Mouse (Mus musculus) olfactory bulb, adult 2 months (tissue): ENCODE data around the gene Cldn5.

ENCODE experiments used
- CTCF ChIP-seq: fragments of 200-500 bp; IDR thresholded peaks from 2 replicates; pipeline ENCODE4 v1.5.1; 2012; ENCODE audit warnings: low read depth, mild to moderate bottlenecking, low read length, moderate library complexity; ENCODE audit not compliant: insufficient read depth
- POLR2A ChIP-seq: fragments of 200-500 bp; IDR thresholded peaks from 2 replicates; pipeline ENCODE4 v1.6.1; 2012; ENCODE audit warnings: mild to moderate bottlenecking, low read depth, low read length, moderate library complexity; ENCODE audit not compliant: insufficient read depth

DNA sequence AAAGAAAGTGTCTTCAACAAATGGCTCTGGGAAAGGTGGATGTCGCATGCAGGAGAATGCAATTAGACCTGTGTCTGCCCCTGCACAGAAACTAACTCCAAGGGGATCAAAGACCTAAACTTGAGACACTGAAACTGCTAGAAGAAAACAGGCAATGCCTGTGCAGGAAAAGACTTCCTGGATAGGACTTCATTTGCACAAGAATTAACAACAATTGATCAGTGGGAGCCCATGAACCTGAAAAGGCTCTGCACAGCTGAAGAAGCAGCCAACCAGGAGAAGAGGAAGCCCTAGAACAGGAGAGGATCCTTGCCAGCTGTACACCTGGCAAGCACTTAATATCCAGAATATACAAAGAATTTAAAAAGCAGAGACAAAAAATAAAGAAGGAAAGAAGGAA is 7.1 kb upstream of the Cldn5 start:
- TF ChIP-seq POLR2A: no peak
- no peak for TF ChIP-seq CTCF
